Mouse (Mus musculus): ENCODE measurements around the gene Crygc.

The Crygc gene

DNA sequence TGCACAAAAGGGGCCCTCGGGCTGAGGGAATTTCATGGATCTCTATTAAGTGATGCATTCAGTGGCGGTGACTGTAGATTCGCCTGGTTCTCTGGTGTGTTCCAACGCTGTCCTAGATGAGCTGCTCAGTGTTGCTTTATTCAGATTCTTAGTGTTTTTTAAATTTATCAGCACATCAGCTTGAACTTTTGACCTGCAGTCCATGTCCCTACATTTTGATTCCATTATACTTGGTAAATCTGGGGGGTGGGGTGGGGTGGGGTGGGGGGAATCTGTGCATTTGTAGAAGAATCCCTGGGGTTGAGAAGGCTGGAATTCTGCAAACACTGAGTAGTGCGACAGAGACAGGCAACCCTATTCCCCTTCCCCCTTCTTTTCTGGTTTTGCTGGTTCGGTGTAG is at the start of gene Crygc:
Gene Crygc, minus strand, starts transcription at position 101 of the 400 bp plus-strand sequence.
- DNase-seq (ENCODE audit: low spot score): no peak

- DNase-seq (ENCODE audit: low spot score): no peak
Measured at GRCm38 (mm10) chr1:65122574-65123372, 49.3 kb upstream of the Crygc start, which contains the start of gene D630023F18Rik. Gene D630023F18Rik (minus strand): TSS chr1:65123214.

- no peak for DNase-seq (ENCODE audit: low spot score)
Measured at GRCm38 (mm10) chr1:65119438-65119837, 45.9 kb upstream of the Crygc start, which contains the start of gene Gm28845. Gene Gm28845 (minus strand): TSS chr1:65119558.

DNA sequence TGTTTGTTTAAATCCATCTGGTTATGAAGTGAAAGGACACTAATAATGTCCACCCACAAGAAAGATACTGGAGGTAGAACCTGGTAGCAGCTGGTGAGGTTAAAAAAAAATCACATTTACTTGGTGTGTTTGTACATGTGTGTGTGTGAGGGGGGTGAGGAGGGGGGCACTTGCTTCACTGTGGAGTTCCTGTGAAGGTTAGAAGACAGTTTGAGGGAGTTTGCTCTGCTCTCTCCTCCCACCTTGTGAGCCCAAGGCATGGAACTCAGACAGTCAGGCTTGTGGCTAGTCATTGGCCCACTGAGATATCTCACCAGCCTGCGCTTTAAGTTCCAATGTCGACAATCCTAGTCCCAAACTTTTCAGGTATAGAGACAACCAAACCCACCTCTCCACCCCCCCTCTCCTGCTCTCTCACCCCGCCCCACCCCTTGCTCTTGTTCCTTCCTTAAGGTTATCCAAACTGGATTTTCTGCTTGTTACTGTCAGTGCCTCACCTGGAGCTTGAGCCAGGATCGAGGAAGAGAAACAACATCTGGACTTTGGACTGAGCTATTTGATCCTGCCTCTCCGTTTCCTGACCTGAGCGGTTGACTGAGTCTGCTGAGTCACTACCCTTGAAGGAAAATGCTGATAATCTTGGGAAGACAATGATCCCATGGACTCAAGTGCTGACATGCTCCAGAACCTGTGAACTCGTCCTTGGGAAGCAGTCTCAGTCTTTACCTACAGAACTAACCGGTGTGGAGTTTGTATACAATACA is 44.8 kb upstream of the Crygc start:
- peak; percentile 10 for DNase-seq (ENCODE audit: low spot score)

DNA sequence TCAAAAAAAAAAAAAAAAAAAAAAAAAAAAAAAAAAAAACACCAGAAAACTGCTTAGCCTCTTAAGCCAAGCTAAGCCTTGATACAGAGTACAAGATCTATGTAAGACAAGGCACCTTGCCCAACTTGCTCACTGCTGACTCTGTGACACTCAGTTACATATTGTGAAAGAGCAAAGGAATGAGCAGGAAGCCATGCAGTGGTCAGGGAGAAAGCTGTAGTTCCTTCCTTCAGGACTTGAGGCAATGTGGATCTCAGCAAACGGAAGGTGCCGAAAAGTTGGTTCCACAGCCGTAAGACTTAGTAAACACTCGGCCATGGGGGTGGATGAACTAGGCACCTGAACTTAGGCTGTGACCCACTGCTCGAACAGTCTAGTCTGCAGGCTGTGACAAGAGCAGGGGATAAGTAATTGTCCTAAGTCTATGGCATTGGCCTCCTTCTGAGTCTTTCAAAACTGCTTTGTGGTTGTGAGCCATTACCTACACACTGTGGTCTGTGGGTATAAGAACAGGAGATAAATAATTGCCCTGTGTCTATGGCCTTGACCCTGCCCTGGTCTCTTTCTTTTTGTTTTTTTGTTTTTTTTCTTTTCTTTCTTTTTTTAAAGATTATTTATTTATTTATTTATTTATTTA is 40.2 kb upstream of the Crygc start:
- peak; percentile 20 for DNase-seq (ENCODE audit: low spot score)

- no peak for DNase-seq (ENCODE audit: low spot score)
Measured at GRCm38 (mm10) chr1:65112807-65113196, 39.3 kb upstream of the Crygc start.

DNA sequence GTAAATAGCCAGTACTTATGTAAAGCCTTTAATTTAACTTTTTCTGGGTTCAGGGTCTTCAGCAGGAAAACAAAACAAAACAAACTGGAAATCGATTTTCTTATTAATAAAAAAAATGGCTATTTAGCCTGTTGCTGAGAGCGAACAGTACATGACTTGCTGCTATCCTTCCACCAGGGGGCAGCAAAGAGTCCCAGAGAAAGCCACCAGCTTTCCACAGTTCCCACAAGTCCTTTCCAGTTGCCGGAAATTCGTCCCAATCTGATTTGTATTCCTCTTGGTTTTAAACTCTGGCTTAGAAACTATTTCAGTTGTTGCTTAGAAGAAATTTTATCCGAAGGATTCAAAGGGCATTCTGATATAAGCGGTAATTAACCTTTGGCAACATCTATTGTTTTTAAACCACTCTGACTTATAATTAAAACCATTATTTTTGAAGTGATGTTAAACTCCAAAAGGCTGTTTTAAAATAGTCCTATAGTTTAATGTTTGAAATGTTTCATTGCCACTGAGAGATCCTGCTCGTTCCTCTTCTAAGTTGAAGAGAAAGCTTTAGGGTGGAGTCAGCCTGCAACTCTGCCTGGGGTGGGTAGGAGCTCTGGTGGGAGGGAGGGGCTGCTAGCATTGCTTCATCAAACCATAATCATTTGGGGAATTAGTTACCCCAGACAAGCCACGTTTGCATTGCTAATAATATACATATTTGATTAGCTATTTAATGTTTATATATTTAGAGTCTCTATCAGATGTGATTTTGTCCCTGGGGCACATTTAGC is 38.7 kb upstream of the Crygc start:
- peak; percentile 76 for DNase-seq (ENCODE audit: low spot score)

GRCm38 (mm10) chr1:65109756-65110435 is 36.4 kb upstream of the Crygc start:
- no peak for DNase-seq (ENCODE audit: low spot score)

DNA sequence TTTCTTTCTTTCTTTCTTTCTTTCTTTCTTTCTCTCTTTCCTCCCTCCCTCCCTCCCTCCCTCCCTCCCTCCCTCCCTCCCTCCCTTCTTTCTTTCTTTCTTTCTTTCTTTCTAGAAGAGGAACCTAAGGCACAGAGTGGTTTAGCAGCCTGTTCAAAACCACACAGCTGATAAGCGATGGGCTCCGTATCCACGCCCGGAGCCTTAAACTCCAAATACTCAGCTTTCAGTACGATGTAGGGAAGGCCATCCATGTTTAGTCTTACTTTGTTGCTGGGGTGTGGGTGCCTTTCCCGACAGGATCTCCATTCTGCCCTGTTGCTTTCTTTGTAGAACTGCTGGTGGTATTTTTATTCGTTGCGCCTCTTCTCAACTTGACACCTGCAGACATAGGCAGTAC is 35.7 kb upstream of the Crygc start:
- DNase-seq (ENCODE audit: low spot score): no peak

- no peak for DNase-seq (ENCODE audit: low spot score)
Measured at GRCm38 (mm10) chr1:65107654-65108279, 34.3 kb upstream of the Crygc start.

- DNase-seq (ENCODE audit: low spot score): no peak
Measured at GRCm38 (mm10) chr1:65103273-65103672, 29.8 kb upstream of the Crygc start, which contains the start of gene Cryga. Gene Cryga (minus strand): TSS chr1:65103373.

DNA sequence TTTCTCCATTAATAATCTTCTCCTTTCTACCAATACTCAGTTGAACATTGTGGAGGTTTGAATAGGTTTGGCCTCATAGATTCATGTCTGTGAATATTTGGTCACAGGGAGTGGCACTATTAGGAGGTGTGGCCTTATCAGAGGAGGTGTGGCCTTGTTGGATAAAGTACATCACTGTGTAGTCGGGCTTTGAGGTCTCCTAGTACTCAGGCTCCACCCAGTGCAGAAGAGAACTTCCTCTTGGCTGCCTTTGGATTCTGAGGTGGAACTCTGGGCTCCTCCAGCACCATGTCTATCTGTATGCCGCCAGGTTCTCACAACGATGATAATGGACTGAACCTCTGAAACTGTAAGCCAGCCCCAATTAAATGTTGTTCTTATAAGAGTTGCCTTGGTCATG is 23.5 kb upstream of the Crygc start:
- no peak for DNase-seq (ENCODE audit: low spot score)

- no peak for DNase-seq (ENCODE audit: low spot score)
Measured at GRCm38 (mm10) chr1:65091566-65091965, 18.1 kb upstream of the Crygc start.

- DNase-seq (ENCODE audit: low spot score): peak; percentile 63
Measured at GRCm38 (mm10) chr1:65090370-65090769, 16.9 kb upstream of the Crygc start.

GRCm38 (mm10) chr1:65088567-65089356 is 15.3 kb upstream of the Crygc start:
- DNase-seq (ENCODE audit: low spot score): no peak

GRCm38 (mm10) chr1:65082188-65082587 is 8.7 kb upstream of the Crygc start, which contains the start of gene Crygb:
Gene Crygb (minus strand): TSS chr1:65082288.
- DNase-seq (ENCODE audit: low spot score): no peak

GRCm38 (mm10) chr1:65075607-65076006 is 2.1 kb upstream of the Crygc start:
- no peak for DNase-seq (ENCODE audit: low spot score)

DNA sequence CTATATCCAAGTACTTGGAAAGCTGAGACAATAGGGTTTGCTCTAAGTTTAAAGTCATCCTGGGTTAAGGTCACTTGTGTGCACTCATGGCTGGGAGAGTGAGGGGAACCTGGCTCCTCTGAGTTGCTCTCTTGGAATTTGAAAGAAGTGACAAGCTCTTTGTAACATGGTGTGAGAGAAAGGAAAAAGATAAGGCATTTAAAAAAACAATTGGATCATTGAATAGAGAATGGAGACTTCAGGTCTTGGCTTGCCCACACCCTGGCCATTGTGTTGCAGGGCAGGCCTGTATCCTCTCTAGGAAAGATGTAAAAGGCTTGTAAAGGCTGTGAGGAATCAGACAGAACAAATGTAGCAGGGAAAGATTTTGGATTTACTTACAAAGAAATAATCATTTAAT is 5.6 kb downstream of the Crygc start:
- no peak for DNase-seq (ENCODE audit: low spot score)

DNA sequence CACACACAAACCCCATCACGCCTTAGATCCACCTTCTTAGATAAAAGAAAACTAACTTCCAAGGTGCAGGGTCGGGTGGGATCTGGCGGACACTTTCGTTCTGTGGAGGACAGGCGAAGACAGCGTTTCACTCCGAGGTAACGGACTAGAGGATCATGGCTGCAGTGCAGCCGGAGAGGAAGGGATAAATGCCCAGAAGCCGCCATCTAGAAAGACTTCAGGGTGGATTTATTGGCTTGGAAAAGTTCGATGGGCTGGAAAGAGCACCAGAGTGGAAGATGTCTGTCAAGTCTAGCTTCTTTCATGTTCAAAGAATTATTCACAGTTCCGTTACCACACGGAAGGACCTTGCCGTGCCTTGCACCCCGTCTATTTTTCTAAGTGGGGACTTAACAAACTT is 9.3 kb downstream of the Crygc start:
- no peak for DNase-seq (ENCODE audit: low spot score)

GRCm38 (mm10) chr1:65063352-65063751 is 10.1 kb downstream of the Crygc start, which contains the start of gene Crygd:
Gene Crygd (minus strand): TSS chr1:65063452.
- no peak for DNase-seq (ENCODE audit: low spot score)
